Mouse (Mus musculus) layer of hippocampus, adult 18-20 months (tissue): ENCODE measurements around the gene Ccl11. TPM values are rescaled to one million over a fixed set of nuclear protein-coding genes. Genes with fewer than 3 reads are reported as not detected.

Experiments used
- total RNA-seq, 2 experiments: library from RNA; stranded (reverse); gene quantifications; 2 replicates each; pipeline ENCODE4 v1.2.3; 2021

The Ccl11 gene
- total RNA-seq, 2 experiments from 2014 or later = 0.50 to 0.61 TPM

Other genes starting within 250 kb of the Ccl11 start
- under 1 TPM; 0.12 to 0.13 TPM for gene 5530401A14Rik, start 197.2 kb upstream of the Ccl11 start, total RNA-seq
- 10 to 100 TPM; 55.9 to 61.9 TPM for gene Asic2, start 89.4 kb upstream of the Ccl11 start, total RNA-seq
- not detected for gene Ccl2, start 22.3 kb upstream of the Ccl11 start, total RNA-seq
- gene Gm17268, start 19.3 kb upstream of the Ccl11 start, total RNA-seq = not detected
- gene Ccl7, start 12.1 kb upstream of the Ccl11 start, total RNA-seq = not detected
- under 1 TPM in 1 of 2 experiments, not detected in 1; 0.68 TPM for gene Ccl12, start 44.0 kb downstream of the Ccl11 start, total RNA-seq
- gene Ccl8, start 57.4 kb downstream of the Ccl11 start, total RNA-seq = not detected
- gene Ccl1, start 247.9 kb downstream of the Ccl11 start, total RNA-seq = not detected